ENCODE assay signal across 16 mouse cellular contexts in genomic region chr17:5519910-5520592, GRCm38 (mm10). TPM values are rescaled to one million over a fixed set of nuclear protein-coding genes. Genes with fewer than 3 reads are reported as not detected.
A peak's percentile ranks its signal among the peaks of the same experiment; 100 is the strongest.
DNase-seq lines count a peak whose midpoint lies in the region; ATAC-seq and TF ChIP-seq lines count a peak whose summit lies in the region.
"Had no signal": no experiment of that assay in that cellular context is flagged by ENCODE, and none has a peak within 500 bp of the region (broad histone marks: within the 10 kb centered on the region; RNA-seq: fewer than 3 reads in every experiment).

No protein-coding gene starts in this region.

- no peaks in the 10 kb centered on the region for H3K36me3 ChIP-seq in heart, embryonic 10.5 days
- H3K36me3 ChIP-seq in heart, embryonic 11.5 days (ENCODE audit: control insufficient read depth, insufficient read depth, low read length) = no peaks in the 10 kb centered on the region
- no peaks in the 10 kb centered on the region for H3K36me3 ChIP-seq in thymus, adult 2 months (ENCODE audit: control insufficient read depth, insufficient read depth, low read length)
- H3K36me3 ChIP-seq: neural tube, embryonic 13.5 days had no signal

- H3K27me3 ChIP-seq in heart, embryonic 10.5 days (ENCODE audit: insufficient read depth, poor library complexity, severe bottlenecking) = 0 out of 2 replicates have a peak, but pooled peaks cover 3% of the 10 kb centered on the region
- no peaks in the 10 kb centered on the region for H3K27me3 ChIP-seq in heart, embryonic 11.5 days (ENCODE audit: control insufficient read depth, insufficient read depth, low read length)
- no peaks in the 10 kb centered on the region for H3K27me3 ChIP-seq in thymus, adult 2 months (ENCODE audit: control insufficient read depth, insufficient read depth, low read length)
- H3K27me3 ChIP-seq: neural tube, embryonic 13.5 days had no signal

- no peak for TF ChIP-seq CTCF in thymus, adult 2 months (IDR thresholded peaks at IDR 0.05; ENCODE audit: borderline replicate concordance, control insufficient read depth, extremely low read depth, insufficient read depth, low read length, poor library complexity)

- no peak overlapping the region for H3K27ac ChIP-seq in heart, embryonic 10.5 days
- H3K27ac ChIP-seq in heart, embryonic 11.5 days (ENCODE audit: low read depth, low read length) = no peak overlapping the region
- H3K27ac ChIP-seq in thymus, adult 2 months (ENCODE audit: control insufficient read depth, insufficient read depth, low read length) = no peak overlapping the region
- H3K27ac ChIP-seq: liver, embryonic 14.5 days; neural tube, embryonic 13.5 days had no signal

- H3K4me1 ChIP-seq in heart, embryonic 10.5 days = no peaks in the 10 kb centered on the region
- no peaks in the 10 kb centered on the region for H3K4me1 ChIP-seq in heart, embryonic 11.5 days (ENCODE audit: control insufficient read depth, insufficient read depth, low read length)
- peaks cover 7% of the 10 kb centered on the region; the same call in 1 of the 2 replicates for H3K4me1 ChIP-seq in thymus, adult 2 months (replicated peaks; ENCODE audit: control insufficient read depth, insufficient read depth, low read length)
- H3K4me1 ChIP-seq: neural tube, embryonic 13.5 days had no signal

- peak; percentile 50 for DNase-seq in heart, embryonic 10.5 days (ENCODE audit: low spot score)
- DNase-seq in thymus, adult 2 months = peak; percentile 14
- DNase-seq in thymus, postnatal 10 days (ENCODE audit: low spot score in 2 of 2) = no peak
- peak; percentile 55 to 56 for DNase-seq in left cerebral cortex, postnatal 14 days (ENCODE audit: low spot score in 2 of 2)
- DNase-seq in thymus, postnatal 4 days = peak; percentile 34
- no peak for DNase-seq in gastrocnemius, postnatal 10 days
- DNase-seq: adrenal gland, adult 8-10 months; cerebellum, adult 8-10 months; gastrocnemius, postnatal 25 days; kidney, adult 9 months had no signal

- no peak for ATAC-seq in heart, embryonic 11.5 days (replicated peaks; ENCODE audit: insufficient number of reproducible peaks, low FRiP score, low TSS enrichment)
- no peak for ATAC-seq in erythroblast, adult 5-6 weeks (replicated peaks; ENCODE audit: low FRiP score, poor library complexity, severe bottlenecking)
- ATAC-seq: forebrain, embryonic 14.5 days; lung, postnatal 0 days had no signal

- no peak overlapping the region for H3K9ac ChIP-seq in heart, embryonic 11.5 days (ENCODE audit: low read depth, low read length)
- H3K9ac ChIP-seq: liver, embryonic 14.5 days; neural tube, embryonic 13.5 days had no signal

- WGBS in heart, embryonic 10.5 days = 84% methylated on average over 13 of the region's 13 CpGs
- 87% methylated on average over 13 of the region's 13 CpGs for WGBS in heart, embryonic 11.5 days (ENCODE audit: insufficient replicate concordance)
- 66% methylated on average over 13 of the region's 13 CpGs for WGBS in thymus, adult 2 months

- no peak overlapping the region for H3K4me2 ChIP-seq in heart, embryonic 11.5 days
- H3K4me2 ChIP-seq: neural tube, embryonic 13.5 days had no signal

- H3K4me3 ChIP-seq in heart, embryonic 10.5 days = no peak overlapping the region
- H3K4me3 ChIP-seq in heart, embryonic 11.5 days (ENCODE audit: low read depth, low read length) = no peak overlapping the region
- H3K4me3 ChIP-seq in thymus, adult 2 months (ENCODE audit: control insufficient read depth, insufficient read depth, low read length) = no peak overlapping the region
- H3K4me3 ChIP-seq: neural tube, embryonic 13.5 days had no signal

- TF ChIP-seq POLR2A in thymus, adult 2 months (IDR thresholded peaks at IDR 0.05; ENCODE audit: control insufficient read depth, extremely low read depth, insufficient read depth, low read length, poor library complexity) = no peak

- intact Hi-C loops in left cerebral cortex, postnatal 14 days (cut with DNase I) = no loop called here

- peaks cover 4% of the 10 kb centered on the region; the same call in 1 of the 2 replicates for H3K9me3 ChIP-seq in heart, embryonic 10.5 days
- H3K9me3 ChIP-seq in heart, embryonic 11.5 days (replicated peaks; ENCODE audit: control insufficient read depth, low read length) = no peaks in the 10 kb centered on the region

RNA-seq across cellular contexts. Expression of gene Zdhhc14, which starts 27.7 kb away (rescaled TPM):
- 1.2 and 1.6 TPM in 2 replicates for polyA plus RNA-seq in heart, embryonic 10.5 days (2016; fragmentation: Nextera tagmentation; extraction: Ambion mirVana)
- polyA plus RNA-seq in heart, embryonic 11.5 days (2014; fragmentation: Nextera tagmentation; extraction: Ambion mirVana) = 1.6 and 1.8 TPM in 2 replicates
- 13.3 and 15.4 TPM in 2 replicates for polyA plus RNA-seq in thymus, adult 2 months (2012; rRNA removed)
- 10 to 100 TPM; 41.1 to 41.3 TPM for total RNA-seq in left cerebral cortex, postnatal 14 days (2021)
- 1 to 10 TPM; 2.8 to 4.0 TPM for total RNA-seq in gastrocnemius, postnatal 10 days (2021)
- 45.3 and 71.3 TPM in 2 replicates for total RNA-seq in erythroblast, adult 5-6 weeks (2015; ENCODE audit: low replicate concordance)
- 51.8 and 56.7 TPM in 2 replicates for total RNA-seq in erythroblast, adult 5-6 weeks (2017; ENCODE audit: low replicate concordance)

Comparison
In these comparisons a context has a peak if more than half of its experiments do, and no peak if none do; other contexts are left out.
1. DNase-seq: peak in heart, embryonic 10.5 days (single experiment), thymus, adult 2 months (single experiment), left cerebral cortex, postnatal 14 days (2 of 2) and thymus, postnatal 4 days (single experiment); none in thymus, postnatal 10 days (0 of 2) and gastrocnemius, postnatal 10 days (single experiment).
2. RNA of gene Zdhhc14, which starts 27.7 kb away (total RNA-seq): 45.3 to 71.3 TPM in erythroblast, adult 5-6 weeks and 41.1 to 41.3 TPM in left cerebral cortex, postnatal 14 days; 2.8 to 4.0 TPM in gastrocnemius, postnatal 10 days; every median in the first group is over 4 times any median in the second.